Mouse (Mus musculus): ENCODE data around the gene Phc1. TPM values are rescaled to one million over a fixed set of nuclear protein-coding genes. Genes with fewer than 3 reads are reported as not detected.
"Not testable (repeated sequence)": the region's sequence is repeated elsewhere in the genome, so short reads cannot be mapped to it uniquely, and the experiment has no call there.

Gene Phc1
- total RNA-seq (2017): 13.6 and 13.7 TPM in 2 replicates

- ATAC-seq (ENCODE audit: extremely low read depth, insufficient number of reproducible peaks, low FRiP score, poor library complexity, severe bottlenecking): peak; percentile 57; the same call in 1 of the 2 replicates
Observed at GRCm38 (mm10) chr6:122340349-122341000, at the start of gene Phc1. Gene Phc1 (minus strand): TSS chr6:122340561.

GRCm38 (mm10) chr6:122389986-122390385 is 49.6 kb upstream of the Phc1 start:
- not testable (repeated sequence) for ATAC-seq (ENCODE audit: extremely low read depth, insufficient number of reproducible peaks, low FRiP score, poor library complexity, severe bottlenecking)

GRCm38 (mm10) chr6:122387177-122388028 is 47.0 kb upstream of the Phc1 start:
- not testable (repeated sequence) for ATAC-seq (ENCODE audit: extremely low read depth, insufficient number of reproducible peaks, low FRiP score, poor library complexity, severe bottlenecking)

GRCm38 (mm10) chr6:122385724-122386123 is 45.4 kb upstream of the Phc1 start:
- ATAC-seq (ENCODE audit: extremely low read depth, insufficient number of reproducible peaks, low FRiP score, poor library complexity, severe bottlenecking): no peak

GRCm38 (mm10) chr6:122384886-122385285 is 44.5 kb upstream of the Phc1 start:
- ATAC-seq (ENCODE audit: extremely low read depth, insufficient number of reproducible peaks, low FRiP score, poor library complexity, severe bottlenecking): no peak

- no peak for ATAC-seq (ENCODE audit: extremely low read depth, insufficient number of reproducible peaks, low FRiP score, poor library complexity, severe bottlenecking)
Observed at GRCm38 (mm10) chr6:122383211-122383610, 42.9 kb upstream of the Phc1 start.

- no peak for ATAC-seq (ENCODE audit: extremely low read depth, insufficient number of reproducible peaks, low FRiP score, poor library complexity, severe bottlenecking)
Observed at GRCm38 (mm10) chr6:122382046-122382445, 41.7 kb upstream of the Phc1 start.

DNA sequence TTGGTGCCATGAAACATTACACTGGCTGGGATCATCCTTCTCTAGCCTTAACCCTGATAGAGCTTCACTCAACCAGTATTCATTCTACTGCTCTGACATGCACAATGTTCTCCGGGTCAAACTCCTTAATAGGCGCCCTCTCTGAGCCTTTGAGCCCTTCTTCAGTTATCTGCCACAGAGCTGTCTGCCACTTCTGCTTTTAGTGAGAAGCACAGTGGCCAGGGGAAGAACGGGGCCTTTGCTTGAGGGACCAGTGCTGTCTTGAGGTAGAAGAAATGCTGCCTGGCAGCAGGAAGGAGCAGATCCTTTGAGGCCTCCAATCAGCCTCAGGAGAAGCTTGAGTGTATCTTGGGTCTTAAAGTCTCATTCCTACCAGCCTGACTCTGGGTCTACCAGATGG is 27.9 kb upstream of the Phc1 start:
- ATAC-seq (ENCODE audit: extremely low read depth, insufficient number of reproducible peaks, low FRiP score, poor library complexity, severe bottlenecking): no peak

DNA sequence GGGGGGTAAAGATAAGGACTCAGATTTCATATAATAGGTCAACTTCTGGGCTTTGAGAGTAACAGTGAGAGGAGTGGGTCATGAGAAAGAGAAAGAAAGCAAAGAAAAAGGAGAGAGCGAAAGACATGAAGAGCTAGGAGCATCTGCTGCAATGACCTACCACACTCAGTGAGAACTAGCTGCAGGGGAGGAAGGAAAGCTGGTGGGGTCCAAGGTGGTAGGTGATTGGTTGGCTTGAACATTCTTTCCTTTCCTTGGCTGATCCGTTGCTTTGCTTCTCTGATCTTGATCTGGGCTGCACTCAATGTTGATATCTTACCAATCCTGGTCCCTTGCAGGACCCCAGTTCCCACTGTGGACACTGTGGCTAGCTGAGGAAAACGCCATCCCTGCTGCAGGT is 26.6 kb upstream of the Phc1 start:
- no peak for ATAC-seq (ENCODE audit: extremely low read depth, insufficient number of reproducible peaks, low FRiP score, poor library complexity, severe bottlenecking)

GRCm38 (mm10) chr6:122366287-122366686 is 25.9 kb upstream of the Phc1 start:
- no peak for ATAC-seq (ENCODE audit: extremely low read depth, insufficient number of reproducible peaks, low FRiP score, poor library complexity, severe bottlenecking)

DNA sequence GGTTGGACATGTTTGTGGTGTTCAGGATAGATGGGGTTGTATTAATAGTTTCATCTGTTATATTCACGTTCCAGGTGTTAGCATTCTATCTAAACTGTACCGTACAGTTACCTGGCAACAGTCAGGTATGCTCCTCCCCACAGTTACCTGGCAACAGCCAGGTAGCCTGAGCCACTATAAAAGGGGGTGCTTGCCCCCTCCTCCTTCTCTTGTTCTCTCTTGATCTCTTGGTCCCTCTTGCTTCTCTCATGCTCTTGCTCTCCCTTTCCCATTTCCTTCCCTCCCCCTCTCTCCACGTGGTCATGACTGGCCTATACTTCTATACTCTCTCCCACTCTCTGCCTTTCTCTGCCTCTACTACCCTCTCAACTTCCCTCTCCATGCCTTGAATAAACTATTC is 25.3 kb upstream of the Phc1 start:
- no peak for ATAC-seq (ENCODE audit: extremely low read depth, insufficient number of reproducible peaks, low FRiP score, poor library complexity, severe bottlenecking)

DNA sequence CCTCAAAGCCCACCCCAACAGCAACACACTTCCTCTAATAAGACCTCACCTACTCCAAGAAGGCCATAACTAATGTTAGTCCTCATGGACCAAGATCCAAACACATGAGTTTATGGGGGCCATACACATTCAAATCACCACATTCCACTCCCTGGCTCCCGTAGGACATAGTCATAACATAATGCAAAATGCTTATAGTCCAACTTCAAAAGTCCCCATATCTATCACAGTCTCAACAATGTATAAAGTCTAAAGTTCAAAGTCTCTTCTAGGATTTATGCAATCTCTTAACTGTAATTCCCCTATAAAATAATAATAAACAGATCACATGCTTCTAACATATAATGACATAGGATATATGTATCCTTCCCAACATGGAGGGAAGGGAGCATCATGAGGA is 16.7 kb upstream of the Phc1 start:
- no peak for ATAC-seq (ENCODE audit: extremely low read depth, insufficient number of reproducible peaks, low FRiP score, poor library complexity, severe bottlenecking)

- ATAC-seq (ENCODE audit: extremely low read depth, insufficient number of reproducible peaks, low FRiP score, poor library complexity, severe bottlenecking): no peak
Observed at GRCm38 (mm10) chr6:122355909-122356308, 15.5 kb upstream of the Phc1 start.

- ATAC-seq (ENCODE audit: extremely low read depth, insufficient number of reproducible peaks, low FRiP score, poor library complexity, severe bottlenecking): not testable (repeated sequence)
Observed at GRCm38 (mm10) chr6:122347326-122347725, 7.0 kb upstream of the Phc1 start.

DNA sequence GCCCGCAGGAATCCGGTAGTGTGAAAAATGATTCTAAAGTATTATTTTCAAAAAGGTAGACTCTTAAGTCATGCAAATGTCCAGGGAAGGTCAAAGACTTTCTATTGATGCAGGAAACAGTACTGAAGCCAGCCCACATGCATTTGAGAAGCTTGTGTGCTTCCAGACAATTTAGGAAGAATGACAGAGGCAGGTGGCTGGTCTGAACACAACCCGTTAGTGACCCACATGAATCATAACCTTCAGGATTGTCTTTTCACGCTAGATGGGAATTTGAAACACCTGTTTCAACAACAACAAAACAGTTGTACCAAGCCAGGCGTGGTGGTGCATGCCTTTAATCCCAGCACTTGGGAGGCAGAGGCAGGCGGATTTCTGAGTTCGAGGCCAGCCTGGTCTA is 6.0 kb upstream of the Phc1 start:
- ATAC-seq (ENCODE audit: extremely low read depth, insufficient number of reproducible peaks, low FRiP score, poor library complexity, severe bottlenecking): no peak

- no peak for ATAC-seq (ENCODE audit: extremely low read depth, insufficient number of reproducible peaks, low FRiP score, poor library complexity, severe bottlenecking)
Observed at GRCm38 (mm10) chr6:122345731-122346130, 5.4 kb upstream of the Phc1 start.

DNA sequence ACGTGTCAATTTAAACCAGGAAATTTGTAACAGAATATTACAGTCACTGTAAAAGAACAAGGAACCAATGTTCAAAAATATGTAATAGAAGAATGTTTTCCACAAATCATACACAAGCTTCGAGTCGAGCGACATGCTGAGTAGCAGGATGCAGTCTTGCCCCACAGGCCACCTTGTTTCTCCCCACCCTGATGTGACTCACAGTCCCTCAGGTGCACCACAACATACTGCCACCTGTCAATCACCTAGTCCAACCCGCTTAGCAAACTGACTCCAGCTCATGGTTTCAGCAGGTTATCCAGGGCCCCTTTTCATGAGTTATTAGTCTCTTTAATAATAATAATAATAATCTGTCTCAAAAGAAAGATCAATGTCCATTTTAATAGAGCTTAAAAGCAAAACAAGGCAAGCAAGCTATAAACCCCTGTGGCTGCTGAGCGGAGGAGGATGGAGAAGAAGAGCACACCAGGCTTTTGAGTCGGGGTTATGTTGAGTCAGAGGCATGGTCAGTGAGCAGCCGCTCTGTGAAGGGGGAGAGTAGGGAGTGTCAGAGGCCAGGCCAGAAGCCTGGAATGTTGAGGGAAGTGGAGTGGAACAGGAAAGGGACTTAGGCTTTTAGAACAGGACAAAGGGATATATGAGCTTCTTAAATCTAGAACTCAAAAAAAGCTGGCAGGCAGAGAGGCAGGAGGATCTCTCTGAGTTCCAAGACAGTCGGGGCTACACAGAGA is 4.2 kb upstream of the Phc1 start:
- no peak for ATAC-seq (ENCODE audit: extremely low read depth, insufficient number of reproducible peaks, low FRiP score, poor library complexity, severe bottlenecking)

GRCm38 (mm10) chr6:122343719-122344118 is 3.4 kb upstream of the Phc1 start:
- 0 out of 2 replicates have a peak, but pooled peaks have one; percentile 14 for ATAC-seq (ENCODE audit: extremely low read depth, insufficient number of reproducible peaks, low FRiP score, poor library complexity, severe bottlenecking)

DNA sequence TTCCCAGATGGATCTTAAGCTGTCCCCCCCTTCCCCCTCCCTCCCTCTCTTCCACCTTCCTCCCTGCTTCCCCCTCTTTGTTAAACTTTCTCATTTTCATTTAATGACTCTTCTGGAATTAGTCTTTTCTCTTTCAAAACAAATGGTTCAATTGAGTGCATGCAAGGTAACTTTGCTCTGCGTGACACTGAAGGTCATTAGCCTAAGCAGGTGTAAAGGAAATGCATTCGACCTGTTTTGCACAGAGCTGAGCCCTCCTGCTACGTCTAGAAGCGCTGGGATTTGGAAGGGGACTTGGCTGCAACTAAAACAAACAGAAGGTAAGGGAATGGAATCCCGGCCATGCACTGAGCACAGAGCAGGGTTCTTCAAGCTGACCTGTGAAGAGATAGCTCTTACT is 1.8 kb upstream of the Phc1 start:
- ATAC-seq (ENCODE audit: extremely low read depth, insufficient number of reproducible peaks, low FRiP score, poor library complexity, severe bottlenecking): no peak
